Mouse (Mus musculus): ENCODE measurements at regions not wholly inside any gene's neighbourhood (a gene's known extent, or its start where the extent isn't known, plus 50 kb on each side); places are given as distances from the start of the nearest gene placed in this dataset.

DNA sequence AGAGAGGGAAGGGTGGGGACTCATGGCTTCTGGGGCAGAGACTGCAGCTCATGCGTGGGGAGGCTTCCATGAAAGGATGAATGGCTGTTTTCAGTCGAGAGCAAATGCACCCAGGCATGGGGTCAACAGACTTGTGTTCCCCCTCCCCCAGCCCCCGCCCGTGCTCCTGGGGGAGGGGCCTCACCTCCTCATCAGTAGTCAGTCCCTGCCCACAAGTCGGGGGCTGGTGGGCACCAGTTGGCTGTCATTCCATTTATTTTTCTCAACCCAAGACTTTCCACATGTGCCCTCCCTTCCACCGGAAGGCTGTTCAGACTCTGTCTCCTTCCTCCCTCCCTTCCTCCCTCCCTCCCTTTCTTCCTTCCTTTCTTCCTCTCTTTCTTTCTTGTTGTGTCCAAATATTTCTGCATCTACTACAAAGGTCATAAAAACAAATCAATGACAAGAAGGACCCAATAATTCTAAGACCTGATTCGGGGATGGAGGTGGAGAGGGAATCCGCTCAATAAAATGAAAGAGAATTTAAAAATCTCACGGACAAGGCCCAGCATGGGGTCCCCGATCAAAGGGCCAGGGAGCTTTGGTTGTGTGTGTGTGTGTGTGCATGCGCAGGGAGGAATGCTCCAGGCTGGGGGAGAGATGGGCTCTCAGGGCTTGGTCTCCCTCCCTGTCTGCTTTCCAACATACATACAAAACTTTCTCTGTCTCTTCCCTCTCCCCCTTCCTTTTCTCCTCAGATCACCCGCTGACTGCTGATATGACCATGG lies 57.7 kb downstream of the Rpl14 start:
- in situ Hi-C loops (cut with MseI, MboI), result no loop called here

DNA sequence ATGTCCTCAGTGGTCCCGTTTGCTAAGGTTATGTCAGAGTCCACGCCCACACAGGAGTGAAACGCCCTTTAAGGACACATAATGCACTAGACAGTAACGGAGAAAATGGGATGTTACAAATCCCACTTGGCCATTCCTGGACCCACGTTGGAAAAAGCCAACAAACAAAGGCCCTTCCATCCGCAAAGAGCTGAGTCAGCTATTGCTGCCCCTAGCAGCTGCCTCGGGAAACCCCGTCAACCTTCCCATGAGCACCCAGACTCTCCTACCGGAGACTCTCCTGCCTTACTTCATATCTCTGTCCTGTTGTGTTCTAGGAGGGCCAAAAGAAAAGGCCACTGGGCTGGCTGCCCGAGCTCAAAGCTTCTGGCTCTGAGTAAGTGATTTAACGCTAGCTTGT lies 58.4 kb downstream of the Rpl14 start:
- in situ Hi-C loops (cut with MseI, MboI), result no loop called here

DNA sequence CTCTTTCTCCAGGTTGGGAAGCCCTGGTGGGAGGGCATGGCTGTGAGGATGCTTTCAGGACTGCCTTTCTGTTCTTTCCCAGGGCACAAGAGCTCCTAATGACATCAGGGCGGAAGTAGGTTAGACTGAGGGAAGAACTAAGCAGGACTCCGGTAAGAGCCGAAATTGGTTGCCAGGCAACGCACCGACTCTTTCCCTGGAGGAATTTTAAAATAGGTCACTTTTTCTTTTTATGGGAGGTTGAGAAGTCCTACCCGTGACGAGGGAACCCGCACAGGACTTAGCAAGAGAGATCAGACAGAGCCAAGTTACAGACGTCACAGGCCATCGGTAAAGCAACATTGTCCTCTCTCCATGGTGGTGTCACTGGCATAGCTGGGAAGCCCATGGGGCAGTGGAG lies 61.6 kb downstream of the Rpl14 start:
- in situ Hi-C loops (cut with MseI, MboI), result no loop called here

DNA sequence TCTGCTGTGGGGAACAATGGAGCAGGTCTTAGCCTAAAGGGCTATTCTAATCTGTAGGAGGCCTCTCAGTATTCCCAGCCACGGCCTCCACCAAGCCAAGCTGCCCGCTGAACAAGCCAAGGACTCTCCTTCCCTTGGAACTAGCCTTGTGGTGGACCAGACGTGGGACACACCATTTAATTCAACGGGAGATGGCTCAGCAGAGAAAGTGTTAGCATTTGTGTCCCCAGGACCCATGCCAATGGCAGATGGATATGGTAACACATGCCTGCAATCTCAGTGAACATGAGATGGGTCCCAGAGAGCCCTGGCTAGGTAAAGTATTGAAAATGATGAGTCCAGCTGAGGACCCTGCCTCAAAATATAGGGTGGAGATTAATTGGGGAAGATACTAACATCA lies 71.4 kb downstream of the Rpl14 start:
- in situ Hi-C loops (cut with MseI, MboI), result no loop called here

DNA sequence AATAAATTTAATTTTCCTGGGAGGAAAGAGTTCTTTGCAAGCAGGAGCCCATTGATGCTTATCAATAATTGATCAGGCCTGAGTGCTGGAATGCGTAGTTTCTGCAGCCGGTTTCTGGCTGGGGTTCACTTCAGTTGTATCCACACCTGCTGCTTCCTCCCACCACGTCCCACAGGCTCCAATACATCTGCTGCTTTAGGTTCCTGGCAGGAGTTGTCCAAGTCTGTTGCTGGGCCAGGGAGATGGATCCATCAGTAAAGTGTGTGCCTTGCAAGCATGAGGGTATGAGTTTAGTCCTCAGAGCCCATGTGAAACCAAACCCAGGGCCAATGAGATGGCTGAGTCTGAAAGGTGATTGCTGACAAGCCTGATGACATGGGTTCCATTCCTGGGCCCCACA lies 72.1 kb downstream of the Rpl14 start:
- in situ Hi-C loops (cut with MseI, MboI), result no loop called here

DNA sequence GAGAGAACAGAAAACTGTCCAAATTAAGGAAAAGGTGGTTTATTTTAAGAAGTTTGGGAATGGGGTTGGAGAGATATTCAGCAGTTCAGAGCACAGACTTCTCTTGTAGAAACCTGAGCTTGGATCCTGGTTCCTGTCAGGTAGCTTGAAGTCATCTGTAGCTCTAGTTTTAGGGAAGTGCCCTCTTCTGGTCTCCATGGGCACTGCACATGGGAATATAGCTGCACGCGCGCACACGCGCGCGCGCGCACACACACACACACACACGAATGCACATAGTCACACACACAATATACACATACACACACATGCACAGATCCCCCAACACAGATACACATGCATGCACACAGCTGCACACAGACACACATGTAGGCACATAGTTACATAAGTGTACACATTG lies 74.5 kb downstream of the Rpl14 start:
- in situ Hi-C loops (cut with MseI, MboI), result no loop called here

DNA sequence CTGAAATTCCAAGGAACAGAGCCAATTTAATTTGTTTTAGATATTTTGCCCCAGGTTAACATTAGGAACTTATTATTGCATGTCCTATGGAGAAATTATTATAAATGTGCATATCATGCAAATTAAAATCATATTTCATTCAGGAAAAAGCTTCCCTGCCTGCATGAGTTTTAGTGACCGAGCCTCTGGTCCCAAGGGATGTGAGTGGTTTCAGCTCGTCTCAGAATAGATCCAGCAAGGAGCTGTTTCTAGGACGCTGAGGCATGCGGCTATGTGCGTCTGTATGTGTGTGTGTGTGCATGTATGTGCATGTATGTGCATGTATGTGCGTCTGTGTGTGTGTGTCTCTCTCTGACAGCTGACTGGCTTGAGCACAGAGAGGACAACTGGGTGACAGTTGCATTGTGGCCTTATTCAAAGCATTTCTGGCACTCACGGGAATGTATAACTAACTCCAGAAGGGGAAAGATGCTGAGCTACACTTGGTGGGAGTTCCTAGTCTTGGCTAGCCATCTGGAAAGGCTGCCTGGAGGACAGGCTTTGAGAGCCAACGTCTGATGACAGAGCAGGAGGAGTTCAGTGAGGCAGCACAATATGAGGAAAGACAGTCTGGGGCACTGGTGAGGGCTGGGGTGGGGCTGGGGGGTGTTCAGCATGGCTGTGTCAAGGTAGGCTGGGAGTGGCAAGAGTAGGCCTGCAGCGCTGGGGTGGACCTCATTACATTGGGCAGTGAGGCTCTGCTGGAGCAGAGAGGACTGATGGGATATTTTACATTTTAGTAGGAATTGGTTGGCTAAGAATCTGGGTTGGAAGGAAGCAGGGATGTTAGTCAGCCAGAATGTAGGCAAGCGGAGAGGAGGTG lies 75.8 kb downstream of the Rpl14 start:
- in situ Hi-C loops (cut with MseI, MboI), result no loop called here

DNA sequence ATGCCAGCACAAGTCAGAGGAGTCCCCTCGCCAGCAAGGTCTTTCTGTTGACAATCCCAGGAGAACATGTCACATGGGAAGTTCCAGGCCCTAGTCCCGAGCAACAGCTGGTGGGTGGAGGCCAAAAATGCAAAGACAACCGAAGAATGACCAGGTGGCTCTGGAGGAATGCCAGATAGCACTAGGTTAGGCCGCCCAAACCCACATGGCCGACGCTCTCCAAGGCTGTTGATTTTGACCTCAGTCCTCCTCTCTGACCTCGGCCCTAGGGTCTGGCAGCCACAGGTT lies 76.4 kb downstream of the Rpl14 start:
- in situ Hi-C loops (cut with MseI, MboI), result no loop called here

DNA sequence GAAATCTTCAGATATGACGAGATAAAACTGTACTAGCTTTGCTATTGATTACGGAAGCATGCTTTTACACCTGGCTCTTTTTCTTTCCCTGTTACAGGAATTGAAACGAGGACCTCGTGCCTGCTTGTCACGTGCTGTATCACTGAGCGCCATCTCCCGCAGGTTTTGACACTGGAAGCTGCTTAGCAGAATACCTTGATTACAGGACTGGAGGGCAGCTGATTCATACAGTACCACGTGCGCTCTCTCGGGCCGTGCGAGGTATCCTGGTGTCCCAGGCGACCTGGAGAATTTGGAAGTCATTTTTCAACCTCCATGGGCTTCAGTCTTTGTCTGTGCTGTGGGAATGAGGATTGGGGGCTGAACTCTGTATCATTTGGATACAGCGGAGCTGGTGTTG lies 81.5 kb downstream of the Rpl14 start:
- in situ Hi-C loops (cut with MseI, MboI), result no loop called here

DNA sequence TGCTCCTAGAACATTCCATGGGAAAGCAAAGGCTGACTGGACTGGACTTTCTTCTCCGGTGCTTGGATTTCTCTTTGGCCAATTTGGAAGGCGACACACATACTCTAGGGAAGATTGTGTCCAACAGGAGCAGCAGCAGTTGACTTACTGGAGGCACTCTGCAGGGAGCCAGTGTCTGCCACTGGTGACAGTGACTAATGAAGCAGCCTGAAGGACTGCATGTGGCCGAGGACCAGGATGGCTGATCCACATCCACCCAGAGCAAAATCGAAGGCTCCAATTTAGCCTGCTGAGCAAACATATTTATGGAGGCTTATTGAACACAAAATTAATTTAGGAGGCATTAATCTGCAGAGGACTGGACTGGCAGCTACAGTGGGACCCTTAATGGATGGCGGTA lies 81.9 kb downstream of the Rpl14 start:
- in situ Hi-C loops (cut with MseI, MboI), result no loop called here

DNA sequence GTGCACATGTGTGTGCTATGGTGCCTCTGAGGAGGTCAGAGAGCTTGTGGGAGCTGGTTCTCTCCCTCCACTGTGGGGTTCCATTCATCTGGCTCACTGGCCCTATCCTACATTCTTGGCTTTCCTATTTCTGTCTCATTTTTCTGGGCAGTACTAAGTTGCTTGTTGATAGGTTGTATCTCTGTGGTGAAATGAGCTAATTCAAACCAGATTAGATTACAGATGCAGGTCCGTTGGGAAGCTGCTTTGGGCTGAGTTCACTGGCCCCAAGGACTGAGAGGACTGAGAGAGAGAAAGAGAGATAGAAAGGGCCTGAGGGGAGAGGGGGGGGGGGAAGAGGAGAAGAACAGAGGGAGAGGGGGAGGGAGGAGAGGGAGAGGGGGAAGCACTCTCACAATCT lies 83.5 kb downstream of the Rpl14 start:
- in situ Hi-C loops (cut with MseI, MboI), result no loop called here

DNA sequence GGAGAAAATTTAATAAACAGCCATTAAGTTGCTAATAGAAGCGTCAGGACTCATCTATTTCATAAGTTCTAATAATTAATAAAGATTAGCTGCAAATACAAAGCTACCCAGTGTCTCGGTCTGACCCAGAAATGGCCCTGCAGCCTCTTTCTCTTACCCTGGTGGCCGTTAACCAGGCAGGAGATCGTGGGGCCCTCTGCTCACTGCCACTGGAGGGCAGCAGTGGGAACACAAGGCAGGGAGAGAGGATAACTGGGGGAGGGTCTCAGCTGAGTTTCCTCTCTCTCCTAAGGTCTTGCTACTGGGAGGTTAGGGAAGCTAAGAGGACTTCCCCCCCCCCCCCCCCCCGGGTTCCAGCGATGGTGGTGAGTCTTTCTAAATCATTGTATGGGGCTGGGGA lies 85.7 kb downstream of the Rpl14 start:
- in situ Hi-C loops (cut with MseI, MboI), result no loop called here

DNA sequence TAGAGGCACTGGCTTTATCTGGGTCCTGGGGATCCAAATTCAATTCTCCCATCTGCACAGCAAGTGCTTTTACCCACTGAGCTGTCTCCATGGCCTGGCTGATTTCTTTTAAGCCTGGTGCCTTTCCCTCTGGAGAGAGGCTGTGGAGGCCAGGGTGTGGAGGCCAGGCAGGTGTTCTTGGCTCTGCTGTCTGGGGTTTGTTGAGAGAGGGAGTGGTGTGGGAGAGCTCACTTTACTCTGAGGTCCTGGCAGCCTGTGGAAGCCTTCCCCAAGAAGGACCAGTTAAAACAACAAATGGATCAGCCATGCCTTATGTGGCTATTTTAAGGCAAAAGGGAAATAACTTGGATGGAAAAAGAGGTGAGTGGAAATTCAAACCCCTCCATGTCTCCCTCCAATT lies 86.5 kb downstream of the Rpl14 start:
- in situ Hi-C loops (cut with MseI, MboI), result no loop called here

DNA sequence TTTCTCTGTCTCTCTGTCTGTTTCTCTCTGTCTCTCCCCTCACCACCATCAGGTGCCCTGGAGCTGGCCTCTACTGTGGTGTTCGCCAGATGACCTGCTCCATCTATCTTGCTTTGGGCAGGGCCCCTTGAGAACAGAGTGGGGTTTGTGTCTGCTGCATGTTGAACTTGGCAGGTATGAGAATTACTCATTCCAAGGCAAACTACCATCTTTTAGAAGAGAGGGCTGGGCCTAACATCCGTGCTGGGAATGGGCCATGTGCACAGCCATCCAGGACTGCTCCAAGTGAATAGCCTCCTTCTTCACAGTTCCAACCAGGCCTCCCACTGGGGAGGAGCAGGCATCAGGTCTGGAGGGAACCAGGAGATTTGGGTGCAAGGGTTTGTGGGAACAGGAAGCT lies 87.3 kb downstream of the Rpl14 start:
- in situ Hi-C loops (cut with MseI, MboI), result no loop called here

DNA sequence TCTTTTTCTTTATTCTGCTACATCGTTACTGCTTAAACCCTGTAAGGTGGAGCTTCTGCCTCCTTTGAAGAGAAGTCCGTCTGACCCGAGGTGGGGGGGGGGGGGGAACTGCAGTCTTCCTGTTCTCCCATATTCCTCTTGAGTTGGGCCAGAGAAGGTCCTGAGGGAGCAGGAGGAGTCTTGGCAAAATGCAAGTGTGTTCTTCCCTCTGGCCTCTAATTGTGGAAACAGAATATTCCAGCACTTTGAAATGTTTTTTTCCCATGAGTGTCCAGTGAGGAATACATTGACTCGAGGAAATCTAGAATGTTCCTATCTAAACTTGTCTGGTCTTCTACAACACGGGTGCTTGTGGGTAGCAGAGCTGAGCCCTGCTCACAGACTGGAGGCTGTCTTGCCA lies 90.0 kb downstream of the Rpl14 start:
- in situ Hi-C loops (cut with MseI, MboI), result no loop called here

DNA sequence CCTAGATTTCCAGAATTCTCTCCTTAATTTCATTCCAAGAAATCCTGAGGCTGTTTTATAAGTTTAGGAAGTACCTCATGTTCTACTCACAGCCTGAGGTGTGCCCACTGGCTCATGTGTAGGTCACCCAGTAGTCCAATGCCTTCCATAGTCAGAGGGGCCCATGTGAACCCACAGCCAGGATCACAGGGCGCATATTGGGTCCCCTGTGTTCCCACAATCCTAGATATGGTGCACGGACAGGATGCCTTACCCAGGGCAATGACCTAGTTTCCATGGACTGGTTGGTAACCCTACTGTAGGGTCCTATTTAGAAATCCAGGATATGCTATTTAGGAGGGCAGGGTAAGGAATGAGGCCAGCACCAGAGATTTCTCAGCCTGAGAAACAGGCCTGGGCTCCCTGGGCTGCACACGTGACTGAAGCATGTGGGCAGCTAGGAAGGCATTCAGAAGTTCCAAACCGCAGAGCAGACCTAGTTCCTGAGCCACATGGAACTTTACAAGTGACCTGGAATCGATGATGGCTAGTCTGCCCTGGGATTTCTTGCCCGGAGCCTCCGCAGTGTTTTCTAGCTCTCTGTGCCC lies 90.5 kb downstream of the Rpl14 start:
- in situ Hi-C loops (cut with MseI, MboI), result no loop called here

DNA sequence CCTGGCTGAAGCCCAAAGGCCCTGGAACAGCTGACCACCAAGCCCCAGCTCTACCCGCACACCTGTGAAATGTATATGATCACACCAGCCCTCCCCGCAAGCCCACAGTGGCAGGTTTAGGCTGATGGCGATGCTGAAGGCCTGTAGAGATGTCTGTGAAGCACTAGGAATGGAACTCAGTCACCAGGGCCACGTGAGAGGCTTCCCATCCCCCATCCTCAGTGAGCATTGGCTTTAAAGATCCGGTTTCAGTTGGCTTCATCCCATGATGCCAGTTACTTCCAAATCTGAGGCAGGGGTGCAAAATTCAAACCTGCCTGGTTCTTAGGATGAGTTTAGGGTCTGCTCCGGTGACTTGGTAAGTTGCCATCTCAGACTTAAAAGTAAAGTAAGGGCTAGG lies 91.9 kb downstream of the Rpl14 start:
- in situ Hi-C loops (cut with MseI, MboI), result no loop called here

DNA sequence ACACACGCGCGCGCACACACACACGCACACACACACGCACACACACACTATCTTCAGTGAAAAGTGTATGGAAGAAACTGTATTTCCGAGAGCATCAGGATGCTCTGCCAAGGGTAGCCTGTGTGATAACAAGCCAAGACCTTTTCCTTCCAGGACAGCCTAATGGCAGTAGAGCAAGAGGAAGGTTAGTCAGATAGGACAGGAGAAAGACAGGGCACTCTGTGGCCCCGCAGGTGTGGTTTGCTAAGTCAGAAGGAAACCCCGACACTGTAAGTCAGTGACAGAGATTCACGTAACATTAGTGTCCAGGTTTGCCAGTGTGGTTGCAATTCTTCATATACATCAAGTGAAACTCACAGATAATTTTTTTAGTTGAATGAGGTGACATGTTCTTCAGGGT lies 92.8 kb downstream of the Rpl14 start:
- in situ Hi-C loops (cut with MseI, MboI), result no loop called here

DNA sequence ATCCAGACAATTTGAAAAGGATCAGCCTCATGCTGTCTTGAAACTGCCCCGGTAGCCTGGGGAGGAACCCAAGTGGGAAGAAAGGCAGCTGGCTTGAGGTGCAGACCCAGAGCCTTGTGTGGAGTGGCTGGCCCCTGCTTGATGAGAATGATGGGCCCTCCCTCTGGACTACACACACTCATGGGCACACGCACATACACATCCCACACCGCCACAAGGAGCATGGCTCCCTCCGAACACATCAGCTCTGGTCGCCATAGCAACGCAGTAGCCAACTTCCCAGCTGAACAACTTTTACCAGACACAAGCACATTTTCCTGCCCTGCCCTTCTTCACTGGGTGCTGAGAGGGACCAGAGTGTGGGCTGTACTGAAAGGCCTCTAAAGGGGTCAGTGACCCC lies 101.2 kb downstream of the Rpl14 start:
- in situ Hi-C loops (cut with MseI, MboI), result no loop called here

DNA sequence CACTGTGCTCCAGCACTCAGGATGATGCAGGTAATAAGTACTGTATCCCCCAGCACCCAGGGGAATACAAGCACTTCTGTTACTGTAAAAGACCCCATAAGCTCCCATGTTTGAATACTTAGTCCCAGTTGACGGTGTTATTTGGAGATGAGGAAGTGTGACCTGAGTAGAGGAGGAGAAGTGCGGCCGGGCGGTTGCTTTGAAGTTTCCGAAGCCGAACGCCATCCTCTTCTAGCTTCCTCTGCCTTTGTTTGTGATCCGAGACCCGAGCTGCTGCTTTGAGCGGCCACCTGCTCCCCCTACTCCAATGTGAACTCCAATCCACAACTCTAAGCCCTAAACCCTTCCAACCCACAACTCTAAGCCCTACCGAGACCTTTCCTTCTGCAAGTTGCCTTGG lies 103.6 kb downstream of the Rpl14 start:
- in situ Hi-C loops (cut with MseI, MboI), result no loop called here

DNA sequence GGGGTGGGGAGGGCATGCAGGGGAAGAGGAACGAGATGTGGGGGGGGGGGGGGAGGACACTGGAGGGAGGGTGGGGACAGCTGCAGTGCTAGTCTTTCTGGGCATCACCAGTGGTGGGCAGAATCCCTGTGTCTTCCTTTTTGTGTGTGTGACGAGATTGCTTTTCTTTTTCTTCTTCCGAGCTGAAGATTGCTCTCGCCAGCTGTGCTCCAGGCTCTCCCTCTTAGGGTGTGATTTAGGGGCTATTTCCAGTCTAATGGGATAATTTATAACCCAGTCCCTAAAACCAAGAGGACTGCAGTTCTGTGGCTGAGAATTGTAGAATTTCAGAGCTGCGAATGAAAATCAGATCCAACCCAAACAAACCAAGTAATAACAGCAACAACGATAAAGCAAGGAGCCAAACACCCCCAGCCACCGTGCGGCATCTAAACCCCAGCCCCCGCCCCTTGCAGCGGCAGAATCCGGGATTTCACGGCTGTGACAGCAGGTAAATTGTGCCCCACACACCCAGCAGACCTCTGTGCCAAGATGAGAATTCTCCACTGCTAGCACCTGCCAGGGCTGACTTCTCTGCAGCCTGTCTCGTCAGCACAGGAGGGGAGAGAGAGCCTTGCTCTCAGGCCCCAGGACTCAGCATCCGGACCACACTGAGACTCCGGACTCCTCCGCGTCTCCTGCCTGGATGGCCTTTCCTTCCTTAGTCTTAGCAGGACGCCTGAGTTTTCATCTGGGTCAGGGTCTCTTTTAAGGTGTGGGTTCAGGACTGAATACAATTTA lies 104.3 kb downstream of the Rpl14 start:
- in situ Hi-C loops (cut with MseI, MboI), result no loop called here

DNA sequence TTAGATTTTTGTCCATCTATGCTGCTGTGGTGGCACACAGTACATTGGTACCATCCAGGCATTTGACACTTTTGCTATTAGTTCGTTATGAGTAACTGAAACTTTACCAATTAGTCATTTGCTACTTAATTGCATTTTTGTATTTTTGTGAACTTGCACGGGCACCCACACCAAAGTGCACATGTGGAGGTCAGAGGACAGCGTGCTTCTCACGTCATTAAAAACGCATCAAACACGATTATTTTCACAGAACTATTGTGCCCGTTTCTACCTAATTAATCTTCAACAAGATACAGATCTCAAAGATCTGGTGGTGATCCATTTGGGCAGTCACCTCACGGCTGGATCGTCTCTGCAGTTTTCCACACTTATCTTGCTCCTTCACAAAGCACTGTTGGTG lies 105.1 kb downstream of the Rpl14 start:
- in situ Hi-C loops (cut with MseI, MboI), result no loop called here

All from mouse trophoblast stem cell (cell line).